Mouse (Mus musculus) limb, embryonic 14.5 days (tissue): Measurements from ENCODE around the gene Efhc1. TPM values are rescaled to one million over a fixed set of nuclear protein-coding genes. Genes with fewer than 3 reads are reported as not detected.

Experiments
- ATAC-seq: fragments of 200-750 bp; cut with Nextera tagmentation; 2 replicates; pipeline ENCODE4 v1.8.0; 2017; ENCODE audit warnings: low read depth, moderate number of reproducible peaks, moderate TSS enrichment; ENCODE audit not compliant: low FRiP score
- DNase-seq: peaks from one replicate; pipeline ENCODE4 v3.0.0-alpha.2; 2015; ENCODE audit warnings: low spot score
- H3K27ac ChIP-seq: fragments of 300-500 bp; sonication (generic); replicated peaks from 2 replicates; pipeline ENCODE4 v1.5.1; 2014; ENCODE audit warnings: low read depth, mild to moderate bottlenecking, low read length, moderate library complexity, mixed read lengths
- H3K27me3 ChIP-seq: fragments of 300-500 bp; sonication (generic); 2 replicates; pipeline ENCODE4 v1.6.1; 2014; ENCODE audit warnings: low read length, mixed read lengths; ENCODE audit not compliant: control insufficient read depth, insufficient read depth
- H3K36me3 ChIP-seq: fragments of 300-500 bp; sonication (generic); 2 replicates; pipeline ENCODE4 v1.6.1; 2014; ENCODE audit warnings: mild to moderate bottlenecking, low read length, moderate library complexity, mixed read lengths; ENCODE audit not compliant: control insufficient read depth, insufficient read depth
- H3K4me1 ChIP-seq: fragments of 300-500 bp; sonication (generic); 2 replicates; pipeline ENCODE4 v1.6.1; 2014; ENCODE audit warnings: antibody characterized with exemption, low read length, mixed read lengths; ENCODE audit not compliant: control insufficient read depth, insufficient read depth
- H3K4me2 ChIP-seq: fragments of 300-500 bp; sonication (generic); replicated peaks from 2 replicates; pipeline ENCODE4 v1.6.1; 2014; ENCODE audit warnings: low read depth, mild to moderate bottlenecking, low read length, moderate library complexity; ENCODE audit not compliant: severe bottlenecking
- H3K4me3 ChIP-seq: fragments of 300-500 bp; sonication (generic); replicated peaks from 2 replicates; pipeline ENCODE4 v1.5.1; 2014; ENCODE audit warnings: low read length
- H3K9ac ChIP-seq: fragments of 300-500 bp; sonication (generic); 2 replicates; pipeline ENCODE4 v1.6.1; 2014; ENCODE audit warnings: mild to moderate bottlenecking, low read depth, low read length, moderate library complexity; ENCODE audit not compliant: severe bottlenecking
- H3K9me3 ChIP-seq: fragments of 300-500 bp; sonication (generic); 2 replicates; pipeline ENCODE4 v1.6.1; 2016; ENCODE audit warnings: low read length; ENCODE audit not compliant: control insufficient read depth
- POLR2A ChIP-seq: fragments of 200-500 bp; IDR thresholded peaks from 2 replicates; pipeline ENCODE4 v1.8.0; 2012; ENCODE audit warnings: inconsistent platforms, mild to moderate bottlenecking, moderate library complexity, borderline replicate concordance; ENCODE audit not compliant: insufficient read depth, insufficient read length; ENCODE audit errors: extremely low read depth
- WGBS: fragments of 180-500 bp; shearing (Covaris S2); extraction: QIAGEN DNeasy Blood & Tissue Kit; methylation state at CpG from one replicate; pipeline ENCODE4 v1.1.7; 2014; 5-methylcytosine and 5-hydroxymethylcytosine counted together
- polyA plus RNA-seq, 2 experiments: library from polyadenylated mRNA; depleted of rRNA in 1 of 2; stranded (reverse) in 1 of 2; unstranded in 1 of 2; fragments of >200 nt; fragmentation: Nextera tagmentation in 1 of 2; extraction: Ambion mirVana in 1 of 2; gene quantifications; 2 replicates each; pipeline versions ENCODE4 v1.2.1 to v1.2.3; 2012 to 2014

Gene Efhc1
- polyA plus RNA-seq, 2 experiments, result 2.7 to 3.1 TPM

GRCm38 (mm10) chr1:21023101-21023500 is 71.7 kb downstream of the Efhc1 start:
- Histone ChIP-seq H3K4me2 (no peak overlapping the region), H3K9me3 (no peaks in the 10 kb centered on the region), H3K36me3 (no peaks in the 10 kb centered on the region), H3K9ac (no peak overlapping the region), H3K4me3 (no peak overlapping the region), H3K4me1 (no peaks in the 10 kb centered on the region), H3K27me3 (no peaks in the 10 kb centered on the region), H3K27ac (no peak overlapping the region)
- DNase-seq, result no peak
- no peak for TF ChIP-seq POLR2A
- no peak for ATAC-seq
- WGBS, result 96% methylated on average over 3 of the region's 3 CpGs

- no peaks in the 10 kb centered on the region for H3K27me3 ChIP-seq
- H3K4me3 ChIP-seq, result no peak overlapping the region
- H3K36me3 ChIP-seq, result no peaks in the 10 kb centered on the region
- no peak for TF ChIP-seq POLR2A
- ATAC-seq, result no peak
- H3K9me3 ChIP-seq, result no peaks in the 10 kb centered on the region
- WGBS, result 83% methylated on average over 5 of the region's 5 CpGs
- no peak overlapping the region for H3K4me2 ChIP-seq
- no peak overlapping the region for H3K9ac ChIP-seq
- no peak for DNase-seq
- no peak overlapping the region for H3K27ac ChIP-seq
- H3K4me1 ChIP-seq, result no peaks in the 10 kb centered on the region
Observed at GRCm38 (mm10) chr1:21025203-21025602, 73.8 kb downstream of the Efhc1 start.

GRCm38 (mm10) chr1:21026534-21026933 is 75.1 kb downstream of the Efhc1 start:
- Histone ChIP-seq H3K4me3 (no peak overlapping the region), H3K27ac (no peak overlapping the region), H3K9ac (no peak overlapping the region), H3K9me3 (no peaks in the 10 kb centered on the region), H3K4me2 (no peak overlapping the region), H3K27me3 (no peaks in the 10 kb centered on the region), H3K36me3 (no peaks in the 10 kb centered on the region), H3K4me1 (no peaks in the 10 kb centered on the region)
- WGBS, result 87% methylated on average over 7 of the region's 7 CpGs
- no peak for TF ChIP-seq POLR2A
- DNase-seq (no peak), ATAC-seq (no peak)

- no peak overlapping the region for H3K9ac ChIP-seq
- 94% methylated on average over 4 of the region's 4 CpGs for WGBS
- H3K4me2 ChIP-seq, result no peak overlapping the region
- no peaks in the 10 kb centered on the region for H3K36me3 ChIP-seq
- no peaks in the 10 kb centered on the region for H3K9me3 ChIP-seq
- no peak overlapping the region for H3K4me3 ChIP-seq
- H3K27me3 ChIP-seq, result no peaks in the 10 kb centered on the region
- no peaks in the 10 kb centered on the region for H3K4me1 ChIP-seq
- DNase-seq, result no peak
- TF ChIP-seq POLR2A, result no peak
- no peak overlapping the region for H3K27ac ChIP-seq
- no peak for ATAC-seq
Observed at GRCm38 (mm10) chr1:21029000-21029399, 77.6 kb downstream of the Efhc1 start.

- no peak overlapping the region for H3K27ac ChIP-seq
- no peak for TF ChIP-seq POLR2A
- H3K9me3 ChIP-seq, result no peaks in the 10 kb centered on the region
- WGBS, result 90% methylated on average over 2 of the region's 2 CpGs
- ATAC-seq (no peak), DNase-seq (no peak)
- H3K36me3 ChIP-seq, result peaks cover 11% of the 10 kb centered on the region; the same call in 1 of the 2 replicates
- H3K9ac ChIP-seq, result no peak overlapping the region
- H3K4me1 ChIP-seq, result no peaks in the 10 kb centered on the region
- H3K4me2 ChIP-seq, result no peak overlapping the region
- H3K4me3 ChIP-seq, result no peak overlapping the region
- H3K27me3 ChIP-seq, result no peaks in the 10 kb centered on the region
Observed at GRCm38 (mm10) chr1:21031650-21032049, 80.2 kb downstream of the Efhc1 start.
